Mouse (Mus musculus) midbrain, embryonic 11.5 days (tissue): ENCODE results near the gene Trmt13. TPM values are rescaled to one million over a fixed set of nuclear protein-coding genes. Genes with fewer than 3 reads are reported as not detected.

Experiments
- ATAC-seq: fragments of 200-750 bp; cut with Nextera tagmentation; 2 replicates; pipeline ENCODE4 v1.8.0; 2017; ENCODE audit warnings: moderate TSS enrichment, moderate library complexity; ENCODE audit not compliant: low FRiP score
- DNase-seq: peaks from one replicate; pipeline ENCODE4 v3.0.0; 2015; ENCODE audit warnings: low spot score; ENCODE audit errors: missing footprints
- H3K27ac ChIP-seq: fragments of 300-500 bp; sonication (generic); 2 replicates; pipeline ENCODE4 v1.5.1; 2014; ENCODE audit warnings: low read depth, low read length
- H3K27me3 ChIP-seq: fragments of 300-500 bp; sonication (generic); 2 replicates; pipeline ENCODE4 v1.6.1; 2014; ENCODE audit warnings: mild to moderate bottlenecking, low read length, moderate library complexity, mixed read lengths; ENCODE audit not compliant: control insufficient read depth, insufficient read depth
- H3K36me3 ChIP-seq: fragments of 300-500 bp; sonication (generic); 2 replicates; pipeline ENCODE4 v1.6.1; 2014; ENCODE audit warnings: mild to moderate bottlenecking, low read length, moderate library complexity, mixed read lengths; ENCODE audit not compliant: control insufficient read depth, insufficient read depth
- H3K4me1 ChIP-seq: fragments of 300-500 bp; sonication (generic); 2 replicates; pipeline ENCODE4 v1.6.1; 2014; ENCODE audit warnings: low read length; ENCODE audit not compliant: control insufficient read depth, insufficient read depth
- H3K4me2 ChIP-seq: fragments of 300-500 bp; sonication (generic); 2 replicates; pipeline ENCODE4 v1.6.1; 2014; ENCODE audit warnings: mild to moderate bottlenecking, moderate library complexity
- H3K4me3 ChIP-seq: fragments of 300-500 bp; sonication (generic); 2 replicates; pipeline ENCODE4 v1.5.1; 2014; ENCODE audit warnings: low read depth, low read length
- H3K9ac ChIP-seq: fragments of 300-500 bp; sonication (generic); 2 replicates; pipeline ENCODE4 v1.6.1; 2014; ENCODE audit warnings: low read length
- H3K9me3 ChIP-seq: fragments of 300-500 bp; sonication (generic); 2 replicates; pipeline ENCODE4 v1.6.1; 2016; ENCODE audit warnings: low read length; ENCODE audit not compliant: control insufficient read depth
- WGBS: fragments of 180-500 bp; shearing (Covaris S2); extraction: QIAGEN DNeasy Blood & Tissue Kit; methylation state at CpG from one replicate; pipeline ENCODE4 v1.1.7; 2014; 5-methylcytosine and 5-hydroxymethylcytosine counted together
- polyA plus RNA-seq: library from polyadenylated mRNA; unstranded; fragments of >200 nt; fragmentation: Nextera tagmentation; extraction: Ambion mirVana; gene quantifications from 2 replicates; pipeline ENCODE4 v1.2.1, GENCODE M21; 2014

Gene Trmt13
- polyA plus RNA-seq, 1 experiment from 2014 or later = 23.5 TPM

- Histone ChIP-seq H3K4me3 (no peak overlapping the region), H3K9me3 (no peaks in the 10 kb centered on the region), H3K27ac (no peak overlapping the region), H3K36me3 (peaks cover 4% of the 10 kb centered on the region; the same call in 1 of the 2 replicates), H3K9ac (no peak overlapping the region), H3K4me1 (no peaks in the 10 kb centered on the region), H3K4me2 (no peak overlapping the region), H3K27me3 (no peaks in the 10 kb centered on the region)
- ATAC-seq (no peak), DNase-seq (no peak)
- WGBS = 86% methylated on average over 2 of the region's 2 CpGs
Measured at GRCm38 (mm10) chr3:116542070-116542469, 72.3 kb downstream of the Trmt13 start.

GRCm38 (mm10) chr3:116537200-116537573 lies 77.2 kb downstream of the Trmt13 start:
- H3K36me3 ChIP-seq = peaks cover 8% of the 10 kb centered on the region
- no peak overlapping the region for H3K4me3 ChIP-seq
- no peaks in the 10 kb centered on the region for H3K27me3 ChIP-seq
- no peaks in the 10 kb centered on the region for H3K9me3 ChIP-seq
- no peaks in the 10 kb centered on the region for H3K4me1 ChIP-seq
- DNase-seq (no peak), ATAC-seq (no peak)
- no peak overlapping the region for H3K27ac ChIP-seq
- H3K9ac ChIP-seq = no peak overlapping the region
- H3K4me2 ChIP-seq = no peak overlapping the region
- 43% methylated on average over 6 of the region's 6 CpGs for WGBS

DNA sequence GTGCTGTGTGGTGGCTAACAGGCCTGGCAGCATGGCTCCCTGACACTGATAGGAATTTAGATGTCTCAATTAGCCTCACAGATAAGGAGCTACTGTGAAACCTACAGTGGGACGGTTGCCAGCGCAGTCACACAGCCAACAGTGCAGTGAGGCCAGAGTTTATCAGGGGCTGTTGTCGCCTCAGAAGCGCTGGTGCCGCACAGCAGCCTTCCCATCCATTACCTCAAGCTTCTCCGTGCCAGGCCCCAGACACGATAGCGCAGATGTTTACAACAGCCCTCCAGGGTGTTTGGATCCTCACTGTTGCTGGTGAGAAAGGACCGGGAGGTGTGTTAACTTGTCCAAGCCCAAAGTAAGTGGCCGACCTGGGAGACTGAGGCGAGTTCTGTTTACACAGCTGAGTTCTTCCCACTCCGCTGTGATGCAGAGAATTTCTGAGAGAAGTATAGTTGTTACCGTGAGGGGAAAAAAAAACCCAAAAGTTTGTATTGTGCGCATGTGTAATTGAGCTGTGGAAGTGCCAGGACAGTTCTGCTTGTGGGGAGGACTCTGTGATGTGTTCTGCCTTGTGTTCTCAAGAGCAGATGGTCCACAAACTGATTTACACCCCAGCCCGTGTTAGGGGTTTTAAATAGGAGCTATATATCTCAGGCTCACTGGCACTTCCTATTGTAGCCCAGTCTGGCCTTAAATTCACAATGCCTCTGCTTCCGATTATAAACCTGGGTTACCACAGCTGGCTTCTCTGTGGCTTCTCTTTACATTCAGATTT lies 77.8 kb downstream of the Trmt13 start:
- H3K9ac ChIP-seq = no peak overlapping the region
- H3K9me3 ChIP-seq = no peaks in the 10 kb centered on the region
- H3K27me3 ChIP-seq = no peaks in the 10 kb centered on the region
- DNase-seq (no peak), ATAC-seq (no peak)
- no peaks in the 10 kb centered on the region for H3K4me1 ChIP-seq
- H3K4me2 ChIP-seq = no peak overlapping the region
- no peak overlapping the region for H3K27ac ChIP-seq
- H3K4me3 ChIP-seq = no peak overlapping the region
- 66% methylated on average over 16 of the region's 16 CpGs for WGBS
- H3K36me3 ChIP-seq = peaks cover 8% of the 10 kb centered on the region

Other genes with a start within 250 kb of the Trmt13 start
- gene Cdc14a, start 190.6 kb downstream of the Trmt13 start, polyA plus RNA-seq = 15.5 and 18.2 TPM in 2 replicates
- 119 and 129 TPM in 2 replicates for gene Rtca, start 106.4 kb downstream of the Trmt13 start, polyA plus RNA-seq
- gene Dbt, start 101.5 kb downstream of the Trmt13 start, polyA plus RNA-seq = 10.5 and 14.5 TPM in 2 replicates
- 0.88 and 0.97 TPM in 2 replicates for gene Lrrc39, start 51.6 kb downstream of the Trmt13 start, polyA plus RNA-seq
- 36.0 and 37.5 TPM in 2 replicates for gene Sass6, start 19.6 kb downstream of the Trmt13 start, polyA plus RNA-seq
- gene Mfsd14a, start 48.1 kb upstream of the Trmt13 start, polyA plus RNA-seq = 88.7 and 91.6 TPM in 2 replicates
- gene Gm43191, start 66.7 kb upstream of the Trmt13 start, polyA plus RNA-seq = not detected in 2 replicates
- gene Slc35a3, start 98.2 kb upstream of the Trmt13 start, polyA plus RNA-seq = 7.9 and 8.2 TPM in 2 replicates
- 11.3 and 14.1 TPM in 2 replicates for gene Agl, start 193.6 kb upstream of the Trmt13 start, polyA plus RNA-seq
- 7.8 and 8.5 TPM in 2 replicates for gene Frrs1, start 244.9 kb upstream of the Trmt13 start, polyA plus RNA-seq